26 mouse cellular contexts compared by ENCODE assay signal in the genomic region with DNA sequence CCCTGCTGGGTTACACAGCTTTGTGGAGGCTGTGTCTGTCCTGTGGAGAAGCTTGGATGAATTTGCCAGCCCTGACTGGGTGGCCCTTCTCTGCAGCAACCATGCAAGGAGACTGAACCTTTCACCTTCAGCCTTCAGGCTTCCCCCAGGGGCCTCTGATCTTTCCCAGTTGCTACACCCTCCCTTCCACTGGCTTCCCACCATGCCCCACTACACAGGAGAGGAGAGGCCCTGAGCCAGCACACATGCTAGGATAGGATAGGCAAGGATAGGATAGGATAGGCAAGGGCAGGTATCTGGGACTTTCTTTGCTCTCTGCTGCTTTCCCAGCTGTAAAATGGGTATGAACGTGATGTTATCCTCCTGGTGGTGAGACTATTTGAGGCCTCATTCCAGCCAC.
"Had no signal": no experiment of that assay in that cellular context is flagged by ENCODE, and none has a peak within 500 bp of the region (broad histone marks: within the 10 kb centered on the region; RNA-seq: fewer than 3 reads in every experiment).

No protein-coding gene starts in this region.

- ATAC-seq: forebrain, embryonic 13.5 days; forebrain, embryonic 14.5 days; forebrain, embryonic 15.5 days; forebrain, embryonic 16.5 days; forebrain, postnatal 0 days had no signal

- H3K9ac ChIP-seq: embryonic facial prominence, embryonic 12.5 days; embryonic facial prominence, embryonic 13.5 days; embryonic facial prominence, embryonic 15.5 days; forebrain, embryonic 12.5 days; forebrain, embryonic 13.5 days; forebrain, embryonic 15.5 days; forebrain, postnatal 0 days had no signal

- H3K4me3 ChIP-seq: embryonic facial prominence, embryonic 10.5 days; embryonic facial prominence, embryonic 12.5 days; embryonic facial prominence, embryonic 13.5 days; embryonic facial prominence, embryonic 15.5 days; erythroblast, embryonic 14.5 days; forebrain, embryonic 10.5 days; forebrain, embryonic 12.5 days; forebrain, embryonic 13.5 days; forebrain, embryonic 15.5 days; gastrocnemius, adult 2 months had no signal

- H3K4me2 ChIP-seq: embryonic facial prominence, embryonic 12.5 days; embryonic facial prominence, embryonic 13.5 days; embryonic facial prominence, embryonic 15.5 days; forebrain, embryonic 12.5 days; forebrain, embryonic 13.5 days; forebrain, embryonic 15.5 days had no signal

- H3K36me3 ChIP-seq: embryonic facial prominence, embryonic 10.5 days; embryonic facial prominence, embryonic 12.5 days; embryonic facial prominence, embryonic 13.5 days; embryonic facial prominence, embryonic 15.5 days; forebrain, embryonic 10.5 days; forebrain, embryonic 12.5 days; forebrain, embryonic 15.5 days had no signal

- H3K9me3 ChIP-seq: embryonic facial prominence, embryonic 10.5 days; embryonic facial prominence, embryonic 12.5 days; embryonic facial prominence, embryonic 13.5 days; embryonic facial prominence, embryonic 15.5 days; forebrain, embryonic 10.5 days; forebrain, embryonic 12.5 days; forebrain, embryonic 13.5 days; forebrain, embryonic 15.5 days had no signal

- DNase-seq: cerebellum, adult 2 months; cerebellum, adult 8-10 months; cerebellum, adult 9-10 months; cerebellum, adult 9-11 months; cerebellum, postnatal 25 days; cerebellum, postnatal 36 days; embryo, embryonic 11 days; forebrain, postnatal 0 days; gastrocnemius, adult 2 months; gastrocnemius, postnatal 10 days; gastrocnemius, postnatal 14 days; gastrocnemius, postnatal 25 days; gastrocnemius, postnatal 36 days; heart, adult 11 months; heart, adult 18-20 months had no signal

- H3K27me3 ChIP-seq: forebrain, embryonic 12.5 days; forebrain, embryonic 13.5 days; forebrain, embryonic 15.5 days had no signal

- H3K27ac ChIP-seq: embryonic facial prominence, embryonic 10.5 days; embryonic facial prominence, embryonic 12.5 days; embryonic facial prominence, embryonic 13.5 days; embryonic facial prominence, embryonic 15.5 days; forebrain, embryonic 10.5 days; forebrain, embryonic 12.5 days; forebrain, embryonic 13.5 days; forebrain, embryonic 15.5 days; gastrocnemius, adult 2 months had no signal
